Mouse (Mus musculus) heart, embryonic 15.5 days (tissue): ENCODE data around the gene Ndufa4l2. TPM values are rescaled to one million over a fixed set of nuclear protein-coding genes. Genes with fewer than 3 reads are reported as not detected.

Experiments used
- ATAC-seq: fragments of 200-750 bp; cut with Nextera tagmentation; replicated peaks from 2 replicates; pipeline ENCODE4 v1.8.0; 2017; ENCODE audit warnings: low read depth, moderate TSS enrichment; ENCODE audit not compliant: insufficient number of reproducible peaks, insufficient read depth, low FRiP score
- H3K27ac ChIP-seq: fragments of 300-500 bp; sonication (generic); 2 replicates; pipeline ENCODE4 v1.5.1; 2015; ENCODE audit warnings: mild to moderate bottlenecking, inconsistent platforms
- H3K27me3 ChIP-seq: fragments of 300-500 bp; sonication (generic); 2 replicates; pipeline ENCODE4 v1.6.1; 2015; ENCODE audit warnings: inconsistent platforms
- H3K36me3 ChIP-seq: fragments of 300-500 bp; sonication (generic); 2 replicates; pipeline ENCODE4 v1.6.1; 2015; ENCODE audit warnings: mild to moderate bottlenecking, inconsistent platforms
- H3K4me1 ChIP-seq: fragments of 300-500 bp; sonication (generic); replicated peaks from 2 replicates; pipeline ENCODE4 v1.6.1; 2015; ENCODE audit warnings: inconsistent platforms
- H3K4me2 ChIP-seq: fragments of 300-500 bp; sonication (generic); 2 replicates; pipeline ENCODE4 v1.6.1; 2015; ENCODE audit warnings: inconsistent platforms, mild to moderate bottlenecking, moderate library complexity
- H3K4me3 ChIP-seq: fragments of 300-500 bp; sonication (generic); 2 replicates; pipeline ENCODE4 v1.5.1; 2015; ENCODE audit warnings: mild to moderate bottlenecking, inconsistent platforms
- H3K9ac ChIP-seq: fragments of 300-500 bp; sonication (generic); 2 replicates; pipeline ENCODE4 v1.6.1; 2015; ENCODE audit warnings: mild to moderate bottlenecking, inconsistent platforms
- H3K9me3 ChIP-seq: fragments of 300-500 bp; sonication (generic); replicated peaks from 2 replicates; pipeline ENCODE4 v1.6.1; 2016; ENCODE audit warnings: inconsistent platforms
- WGBS: fragments of 180-500 bp; shearing (Covaris S2); methylation state at CpG from one replicate; pipeline ENCODE4 v1.1.7; 2015; ENCODE audit warnings: mixed read lengths; 5-methylcytosine and 5-hydroxymethylcytosine counted together
- polyA plus RNA-seq: library from polyadenylated mRNA; unstranded; fragments of >200 nt; fragmentation: Nextera tagmentation; extraction: Ambion mirVana; gene quantifications from 2 replicates; pipeline ENCODE4 v1.2.1, GENCODE M21; 2015

Gene Ndufa4l2
- 49.7 and 53.6 TPM in 2 replicates for polyA plus RNA-seq

DNA sequence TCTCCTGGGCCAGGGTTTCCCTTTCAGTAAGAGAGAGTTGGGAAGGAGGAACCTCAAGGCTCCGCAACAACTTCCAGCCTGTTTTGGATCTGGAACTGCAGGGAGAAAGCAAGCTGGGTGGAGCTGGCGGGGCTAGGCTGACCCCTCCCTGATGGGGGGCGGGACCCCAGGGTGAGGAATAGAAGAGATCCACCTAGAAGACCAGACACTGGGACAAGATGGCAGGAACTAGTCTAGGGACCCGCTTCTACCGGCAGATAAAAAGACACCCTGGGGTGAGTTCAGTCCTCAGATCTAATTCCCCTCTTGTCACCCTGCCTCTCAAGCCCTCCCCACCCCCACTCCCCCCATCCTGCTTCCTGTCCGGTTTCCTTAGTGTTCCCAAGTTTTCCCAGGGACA lies at the start of gene Ndufa4l2:
Ndufa4l2 (plus strand) TSS at position 204 of the 400 bp plus-strand sequence.
- WGBS = 19% methylated on average over 6 of the region's 6 CpGs
- peaks cover 69% of the 10 kb centered on the region for H3K4me1 ChIP-seq
- H3K27ac ChIP-seq = peak within 1 kb of the TSS; percentile 68
- peaks cover 17% of the 10 kb centered on the region for H3K36me3 ChIP-seq
- peak within 1 kb of the TSS; percentile 57 for H3K4me3 ChIP-seq
- H3K4me2 ChIP-seq = peak within 1 kb of the TSS; percentile 95
- H3K9ac ChIP-seq = no peak within 1 kb of the TSS
- no peaks in the 10 kb centered on the region for H3K9me3 ChIP-seq
- peaks cover 54% of the 10 kb centered on the region for H3K27me3 ChIP-seq
- no peak for ATAC-seq

DNA sequence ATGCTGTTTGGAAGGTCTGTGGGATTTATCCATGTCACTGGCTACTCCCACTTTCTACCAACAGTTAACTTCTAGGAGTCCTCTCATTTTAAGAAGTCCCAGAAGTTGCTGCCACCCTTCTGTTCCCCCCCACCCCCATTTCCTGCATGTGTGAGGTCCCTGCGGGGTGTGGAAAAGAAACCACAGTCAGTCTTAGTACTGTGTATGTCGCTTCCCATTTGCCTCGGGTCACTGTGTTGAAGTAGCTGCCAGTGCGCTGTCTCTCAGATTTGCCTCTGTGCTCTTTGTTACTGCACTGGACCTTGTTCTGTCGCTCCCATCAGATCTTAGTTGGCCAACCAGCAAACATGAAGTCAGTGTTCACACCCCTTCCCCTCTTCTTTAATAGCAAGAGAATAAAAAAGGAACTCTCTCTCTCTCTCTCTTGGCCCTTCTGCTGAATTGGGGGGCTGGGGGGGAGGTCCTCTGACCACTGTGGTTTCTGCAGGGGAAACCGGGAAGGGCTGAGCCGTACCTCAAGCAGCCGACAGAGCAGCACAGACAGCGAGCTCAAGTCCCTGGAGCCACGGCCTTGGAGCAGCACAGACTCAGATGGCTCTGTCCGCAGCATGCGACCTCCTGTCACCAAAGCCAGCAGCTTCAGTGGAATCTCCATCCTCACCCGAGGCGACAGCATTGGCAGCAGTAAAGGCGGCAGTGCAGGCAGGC lies 43.3 kb upstream of the Ndufa4l2 start:
- H3K4me3 ChIP-seq = no peak overlapping the region
- ATAC-seq = peak; percentile 34; the same call in 1 of the 2 replicates
- H3K27ac ChIP-seq = peak overlapping the region; percentile 22; the same call in 1 of the 2 replicates
- peaks cover 7% of the 10 kb centered on the region for H3K4me1 ChIP-seq
- no peaks in the 10 kb centered on the region for H3K27me3 ChIP-seq
- WGBS = 49% methylated on average over 15 of the region's 15 CpGs
- peaks cover 21% of the 10 kb centered on the region; the same call in 1 of the 2 replicates for H3K36me3 ChIP-seq
- peak overlapping the region; percentile 30; the same call in 1 of the 2 replicates for H3K4me2 ChIP-seq
- H3K9ac ChIP-seq = no peak overlapping the region
- no peaks in the 10 kb centered on the region for H3K9me3 ChIP-seq

DNA sequence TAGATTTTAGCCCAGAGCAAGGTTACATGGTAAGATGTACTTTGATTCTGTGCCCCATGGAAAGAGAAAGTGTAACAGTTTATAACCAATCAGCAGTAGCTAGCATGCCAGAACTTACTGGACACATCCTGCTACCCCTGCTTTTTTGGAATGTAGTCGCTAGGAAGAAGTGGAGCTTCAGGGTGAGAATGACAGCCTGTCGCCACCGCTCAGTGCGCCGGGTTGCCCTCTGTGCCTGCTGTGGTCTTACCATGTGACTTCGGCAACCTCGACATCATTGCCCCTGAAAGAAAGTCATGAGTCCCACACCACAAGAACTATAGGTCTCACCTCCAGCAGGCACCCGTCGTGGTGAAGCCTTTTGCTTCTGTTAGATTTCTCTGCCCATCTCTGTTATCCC lies 42.0 kb upstream of the Ndufa4l2 start:
- H3K9me3 ChIP-seq = no peaks in the 10 kb centered on the region
- H3K27me3 ChIP-seq = no peaks in the 10 kb centered on the region
- no peak overlapping the region for H3K4me2 ChIP-seq
- H3K36me3 ChIP-seq = peaks cover 25% of the 10 kb centered on the region; the same call in 1 of the 2 replicates
- H3K4me3 ChIP-seq = no peak overlapping the region
- 43% methylated on average over 9 of the region's 9 CpGs for WGBS
- H3K27ac ChIP-seq = no peak overlapping the region
- no peak; the same call in 1 of the 2 replicates for ATAC-seq
- H3K4me1 ChIP-seq = peaks cover 7% of the 10 kb centered on the region
- no peak overlapping the region for H3K9ac ChIP-seq

DNA sequence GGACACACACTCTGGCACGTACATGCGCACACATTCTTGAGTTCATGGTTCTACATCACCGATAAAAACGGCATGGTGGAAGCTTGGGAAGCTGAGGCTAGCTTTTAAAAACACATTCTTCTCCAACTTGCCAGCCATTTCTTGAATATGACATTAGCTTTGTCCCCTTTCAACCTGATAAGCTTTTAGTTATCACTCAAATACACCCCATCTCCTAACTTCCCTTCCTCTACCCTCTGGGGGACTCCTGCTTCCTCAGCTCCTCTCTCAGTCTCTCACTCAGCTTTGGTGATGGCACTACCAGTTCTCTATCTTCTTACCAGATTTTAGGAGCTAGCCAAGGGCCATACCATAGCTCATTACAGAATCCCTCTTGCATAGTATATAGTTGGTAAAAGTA lies 39.6 kb upstream of the Ndufa4l2 start:
- Histone ChIP-seq H3K9me3 (no peaks in the 10 kb centered on the region), H3K27me3 (no peaks in the 10 kb centered on the region), H3K4me1 (peaks cover 7% of the 10 kb centered on the region), H3K4me2 (no peak overlapping the region), H3K9ac (no peak overlapping the region), H3K4me3 (no peak overlapping the region), H3K27ac (no peak overlapping the region), H3K36me3 (peaks cover 17% of the 10 kb centered on the region; the same call in 1 of the 2 replicates)
- ATAC-seq = no peak
- 94% methylated on average over 4 of the region's 4 CpGs for WGBS

DNA sequence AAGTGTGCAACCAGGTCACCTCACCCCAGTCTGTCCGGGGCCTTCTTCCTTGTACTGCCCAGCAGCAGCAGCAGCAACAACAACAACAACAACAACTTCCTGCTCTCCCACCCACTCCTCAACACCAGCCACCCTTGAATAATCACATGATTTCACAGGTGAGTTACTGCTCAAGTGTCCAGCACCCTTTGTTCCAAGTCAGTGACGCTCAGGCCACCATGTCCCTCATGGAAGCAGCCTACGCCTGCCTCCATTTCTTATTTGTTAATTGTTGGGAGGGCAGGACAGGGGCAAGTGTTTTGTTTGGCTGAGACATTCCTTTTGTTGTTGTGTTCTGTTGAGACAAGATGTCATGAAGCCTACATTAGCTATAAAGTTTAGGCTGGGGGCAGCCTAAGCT lies 38.2 kb upstream of the Ndufa4l2 start:
- H3K36me3 ChIP-seq = peaks cover 15% of the 10 kb centered on the region; the same call in 1 of the 2 replicates
- no peak overlapping the region for H3K4me2 ChIP-seq
- ATAC-seq = no peak
- H3K4me3 ChIP-seq = no peak overlapping the region
- peaks cover 3% of the 10 kb centered on the region for H3K4me1 ChIP-seq
- 76% methylated on average over 3 of the region's 3 CpGs for WGBS
- H3K27ac ChIP-seq = no peak overlapping the region
- no peaks in the 10 kb centered on the region for H3K27me3 ChIP-seq
- H3K9me3 ChIP-seq = no peaks in the 10 kb centered on the region
- no peak overlapping the region for H3K9ac ChIP-seq

DNA sequence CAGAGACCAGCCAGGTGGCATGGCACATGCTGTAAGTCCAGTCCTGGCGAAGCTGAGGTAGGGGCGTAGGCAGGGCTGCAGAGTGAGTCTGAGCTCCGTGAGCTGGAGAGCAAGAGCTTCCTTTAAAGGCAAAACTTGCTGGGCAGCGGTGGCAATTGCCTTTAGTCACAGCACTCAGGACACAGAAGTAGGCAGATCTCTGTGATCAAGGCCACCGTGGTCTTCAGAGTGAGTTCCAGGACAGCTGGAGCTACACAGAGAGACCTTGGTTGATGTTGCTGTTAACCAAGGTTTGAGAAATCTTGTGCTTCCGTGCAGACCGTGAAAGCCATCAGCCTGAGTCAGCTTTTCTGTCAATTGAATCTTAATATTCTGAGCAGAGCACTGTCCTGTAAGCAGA lies 37.5 kb upstream of the Ndufa4l2 start:
- H3K36me3 ChIP-seq = peaks cover 15% of the 10 kb centered on the region; the same call in 1 of the 2 replicates
- H3K4me1 ChIP-seq = no peaks in the 10 kb centered on the region
- no peak overlapping the region for H3K4me2 ChIP-seq
- H3K27me3 ChIP-seq = no peaks in the 10 kb centered on the region
- no peaks in the 10 kb centered on the region for H3K9me3 ChIP-seq
- H3K9ac ChIP-seq = no peak overlapping the region
- H3K4me3 ChIP-seq = no peak overlapping the region
- WGBS = 88% methylated on average over 7 of the region's 7 CpGs
- H3K27ac ChIP-seq = no peak overlapping the region
- no peak for ATAC-seq

DNA sequence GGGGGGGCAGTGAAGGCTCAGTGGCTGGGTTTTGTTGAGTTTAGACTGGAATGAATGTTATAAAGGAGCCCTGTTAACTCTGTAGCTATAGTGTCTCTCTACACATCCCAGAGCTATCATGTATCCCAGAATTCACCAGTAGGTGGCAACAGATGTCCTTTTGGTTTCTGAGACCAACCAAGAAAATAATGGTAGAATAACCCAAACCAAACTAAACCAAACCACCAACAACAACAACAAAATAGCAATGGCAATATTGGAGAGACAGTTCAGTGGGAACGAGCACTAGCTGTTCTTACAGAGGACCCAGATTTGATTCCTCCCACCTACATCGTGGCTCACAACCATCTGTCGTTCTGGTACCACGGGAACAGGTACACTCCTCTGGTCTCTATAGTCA lies 35.6 kb upstream of the Ndufa4l2 start:
- 93% methylated on average over 4 of the region's 4 CpGs for WGBS

DNA sequence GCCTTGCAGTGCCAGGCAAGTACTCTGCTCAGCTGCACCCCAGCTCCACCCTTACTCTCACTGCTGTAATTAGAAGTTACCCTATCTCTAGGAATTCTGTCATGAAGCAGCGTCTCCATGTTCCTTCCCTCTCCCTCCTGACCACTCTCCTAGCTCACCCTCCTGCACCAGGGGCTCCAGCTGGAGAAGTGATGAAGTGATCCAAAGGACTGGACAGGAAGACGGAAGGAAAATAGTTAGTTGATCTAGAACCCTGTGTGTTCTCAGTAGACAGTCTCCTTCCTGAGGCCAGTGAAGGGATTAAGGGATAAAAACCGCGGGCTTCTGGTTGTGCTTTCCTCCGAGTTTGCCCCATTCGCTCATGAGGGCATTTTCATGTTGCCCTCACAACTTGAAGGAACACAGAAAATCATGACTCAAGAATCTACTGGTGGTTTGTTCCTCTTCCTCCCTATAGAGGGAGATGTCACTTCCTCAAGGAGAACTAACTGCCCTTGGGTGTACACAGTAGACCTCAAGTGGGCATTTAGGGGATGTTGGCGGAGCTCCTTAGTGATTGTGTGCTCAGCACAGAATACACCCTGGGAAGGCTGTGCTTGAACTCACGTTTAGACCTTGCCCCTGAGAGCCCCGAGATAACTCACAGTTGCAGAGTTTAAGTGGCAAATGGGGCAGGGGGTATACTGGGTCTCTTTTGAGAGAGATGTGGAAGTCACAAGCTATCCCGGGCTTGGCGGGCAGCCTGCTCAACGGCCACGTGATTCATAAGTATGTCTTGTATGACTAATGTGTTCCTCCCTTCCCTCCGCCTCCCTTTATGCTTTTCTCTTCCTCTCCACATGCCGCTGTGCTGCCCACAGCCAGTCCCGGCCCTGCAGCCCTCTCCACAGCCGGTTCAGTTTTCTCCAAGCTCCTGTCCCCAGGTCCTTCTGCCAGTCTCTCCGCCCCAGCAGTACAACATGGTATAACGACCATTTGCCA lies 33.6 kb upstream of the Ndufa4l2 start:
- H3K27ac ChIP-seq = no peak overlapping the region
- no peak overlapping the region for H3K4me2 ChIP-seq
- no peaks in the 10 kb centered on the region for H3K9me3 ChIP-seq
- 0 out of 2 replicates have a peak, but pooled peaks have one; percentile 35 for ATAC-seq
- 80% methylated on average over 19 of the region's 19 CpGs for WGBS
- H3K9ac ChIP-seq = no peak overlapping the region
- H3K36me3 ChIP-seq = peaks cover 29% of the 10 kb centered on the region; the same call in 1 of the 2 replicates
- no peaks in the 10 kb centered on the region for H3K4me1 ChIP-seq
- no peak overlapping the region for H3K4me3 ChIP-seq
- no peaks in the 10 kb centered on the region for H3K27me3 ChIP-seq

More for the DNA sequence above, 35.6 kb upstream of the Ndufa4l2 start:
- no peak for ATAC-seq
- Histone ChIP-seq H3K27ac (no peak overlapping the region), H3K9ac (no peak overlapping the region), H3K4me3 (no peak overlapping the region), H3K27me3 (no peaks in the 10 kb centered on the region), H3K9me3 (no peaks in the 10 kb centered on the region), H3K36me3 (peaks cover 12% of the 10 kb centered on the region; the same call in 1 of the 2 replicates), H3K4me1 (no peaks in the 10 kb centered on the region), H3K4me2 (no peak overlapping the region)

DNA sequence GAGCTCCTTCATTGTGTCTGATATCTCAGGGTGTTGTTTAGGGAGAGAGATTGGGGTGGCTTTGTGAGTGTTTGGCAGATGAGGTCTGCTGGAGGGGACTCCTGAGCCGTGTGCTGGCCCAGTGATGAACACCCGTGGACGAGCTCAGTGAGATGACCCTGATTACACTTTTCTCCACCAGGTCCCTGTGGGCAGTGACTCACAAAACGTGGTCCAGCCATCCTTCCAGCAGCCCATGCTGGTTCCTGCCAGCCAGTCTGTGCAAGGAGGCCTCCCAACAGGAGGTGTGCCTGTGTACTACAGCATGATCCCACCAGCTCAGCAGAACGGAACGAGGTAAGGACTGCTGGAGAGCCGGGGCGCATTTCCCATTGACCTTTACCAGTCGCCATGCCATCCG lies 29.5 kb upstream of the Ndufa4l2 start:
- peaks cover 40% of the 10 kb centered on the region for H3K36me3 ChIP-seq
- H3K4me2 ChIP-seq = no peak overlapping the region
- no peaks in the 10 kb centered on the region for H3K4me1 ChIP-seq
- no peak overlapping the region for H3K27ac ChIP-seq
- H3K9me3 ChIP-seq = no peaks in the 10 kb centered on the region
- no peak overlapping the region for H3K9ac ChIP-seq
- no peak; the same call in 1 of the 2 replicates for ATAC-seq
- no peaks in the 10 kb centered on the region for H3K27me3 ChIP-seq
- 78% methylated on average over 10 of the region's 10 CpGs for WGBS
- H3K4me3 ChIP-seq = no peak overlapping the region

DNA sequence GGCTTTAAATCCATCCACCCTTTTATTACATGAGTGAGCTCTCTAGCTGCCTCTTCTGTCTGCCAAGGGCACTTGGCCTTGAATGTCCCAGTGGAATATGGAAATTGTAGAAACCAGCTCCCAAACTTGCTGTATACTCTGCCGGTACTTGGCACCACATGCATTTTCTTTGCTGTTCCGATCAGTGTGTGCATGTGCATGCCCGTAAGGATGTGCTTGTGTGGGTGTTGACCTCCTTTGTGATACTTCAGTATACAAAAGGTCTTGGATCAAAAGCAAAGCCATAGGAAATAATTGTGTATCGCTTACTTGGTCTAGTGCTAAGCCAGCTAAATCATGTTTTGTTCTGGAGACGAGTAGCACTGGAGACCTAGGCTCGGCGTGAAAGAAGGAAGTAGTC lies 25.9 kb upstream of the Ndufa4l2 start:
- Histone ChIP-seq H3K4me3 (no peak overlapping the region), H3K9me3 (no peaks in the 10 kb centered on the region), H3K4me1 (no peaks in the 10 kb centered on the region), H3K27ac (no peak overlapping the region), H3K4me2 (no peak overlapping the region), H3K36me3 (peaks cover 68% of the 10 kb centered on the region), H3K27me3 (no peaks in the 10 kb centered on the region), H3K9ac (no peak overlapping the region)
- ATAC-seq = no peak
- 88% methylated on average over 7 of the region's 7 CpGs for WGBS
